Mouse (Mus musculus): ENCODE measurements around the gene Specc1.

The Specc1 gene

GRCm38 (mm10) chr11:62107272-62107836, 150.8 kb downstream of the Specc1 start:
- DNase-seq = no peak

- no peak for DNase-seq
Observed at GRCm38 (mm10) chr11:62118561-62118960, 162.0 kb downstream of the Specc1 start.

GRCm38 (mm10) chr11:62119871-62120270, 163.3 kb downstream of the Specc1 start:
- no peak for DNase-seq

GRCm38 (mm10) chr11:62121365-62121764, 164.8 kb downstream of the Specc1 start:
- no peak for DNase-seq

- peak; percentile 76 for DNase-seq
Observed at GRCm38 (mm10) chr11:62127692-62128091, 171.1 kb downstream of the Specc1 start.

- DNase-seq = no peak
Observed at GRCm38 (mm10) chr11:62128197-62128596, 171.6 kb downstream of the Specc1 start.

GRCm38 (mm10) chr11:62130191-62130590, 173.6 kb downstream of the Specc1 start:
- no peak for DNase-seq

- no peak for DNase-seq
Observed at GRCm38 (mm10) chr11:62130685-62131295, 174.2 kb downstream of the Specc1 start.

- no peak for DNase-seq
Observed at GRCm38 (mm10) chr11:62131601-62132000, 175.0 kb downstream of the Specc1 start.

GRCm38 (mm10) chr11:62134191-62134590, 177.6 kb downstream of the Specc1 start:
- no peak for DNase-seq

GRCm38 (mm10) chr11:62145216-62146110, 188.9 kb downstream of the Specc1 start:
- DNase-seq = no peak

GRCm38 (mm10) chr11:62146661-62147060, 190.1 kb downstream of the Specc1 start:
- DNase-seq = no peak

- DNase-seq = no peak
Observed at GRCm38 (mm10) chr11:62148026-62148425, 191.5 kb downstream of the Specc1 start.

GRCm38 (mm10) chr11:62148449-62148848, 191.9 kb downstream of the Specc1 start:
- DNase-seq = no peak

- no peak for DNase-seq
Observed at GRCm38 (mm10) chr11:62153057-62153456, 196.5 kb downstream of the Specc1 start.

- DNase-seq = no peak
Observed at GRCm38 (mm10) chr11:62159803-62160202, 203.2 kb downstream of the Specc1 start.

- DNase-seq = no peak
Observed at GRCm38 (mm10) chr11:62161450-62161849, 204.9 kb downstream of the Specc1 start.

- DNase-seq = no peak
Observed at GRCm38 (mm10) chr11:62164357-62164756, 207.8 kb downstream of the Specc1 start.

GRCm38 (mm10) chr11:62166503-62166902, 209.9 kb downstream of the Specc1 start:
- DNase-seq = no peak

GRCm38 (mm10) chr11:62168146-62168545, 211.6 kb downstream of the Specc1 start:
- DNase-seq = no peak

- DNase-seq = no peak
Observed at GRCm38 (mm10) chr11:62177395-62178113, 221.0 kb downstream of the Specc1 start.

- DNase-seq = no peak
Observed at GRCm38 (mm10) chr11:62180791-62181190, 224.2 kb downstream of the Specc1 start.

GRCm38 (mm10) chr11:62184900-62185299, 228.3 kb downstream of the Specc1 start:
- DNase-seq = no peak

Data from right cerebral cortex, postnatal 25 days (tissue).